Mouse (Mus musculus): ENCODE measurements around the gene Cbfa2t2. TPM values are rescaled to one million over a fixed set of nuclear protein-coding genes. Genes with fewer than 3 reads are reported as not detected.

Gene Cbfa2t2
- total RNA-seq, 2 experiments from 2014 or later: 12.8 to 15.9 TPM

DNA sequence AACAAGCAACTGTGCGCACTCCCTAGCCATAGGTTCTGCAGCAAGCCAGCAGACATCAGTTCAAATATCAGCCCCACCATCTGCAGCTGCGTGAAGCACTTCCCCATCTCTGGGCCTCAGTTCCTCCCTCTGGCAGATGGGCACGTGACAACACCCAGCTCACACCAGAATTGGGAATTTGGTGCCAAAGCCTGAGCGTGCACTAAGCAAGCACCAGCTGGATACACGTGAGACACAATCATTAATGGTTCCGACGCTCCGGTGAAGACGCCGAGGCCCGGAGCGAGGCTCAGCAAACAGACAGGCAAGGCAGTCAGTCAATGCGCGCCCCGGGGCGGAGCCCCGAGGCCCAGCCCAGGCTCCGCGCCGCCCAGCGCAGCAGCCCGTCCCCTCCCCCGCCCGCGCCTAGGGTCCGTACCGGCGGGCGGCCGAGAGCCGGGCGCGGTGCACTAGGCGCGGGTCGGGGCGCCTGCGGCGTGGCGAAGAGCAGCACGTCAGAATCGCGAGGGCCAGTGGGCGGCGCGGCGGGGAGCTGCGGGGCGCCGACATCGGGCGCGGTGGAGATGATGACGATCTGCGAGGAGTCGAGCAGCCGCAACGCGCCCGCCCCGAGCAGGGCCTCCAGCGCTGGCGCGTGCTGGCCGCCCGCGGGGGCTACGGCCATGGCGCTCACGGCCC lies 132.9 kb downstream of the Cbfa2t2 start:
- peak; percentile 50 to 54 for DNase-seq

DNA sequence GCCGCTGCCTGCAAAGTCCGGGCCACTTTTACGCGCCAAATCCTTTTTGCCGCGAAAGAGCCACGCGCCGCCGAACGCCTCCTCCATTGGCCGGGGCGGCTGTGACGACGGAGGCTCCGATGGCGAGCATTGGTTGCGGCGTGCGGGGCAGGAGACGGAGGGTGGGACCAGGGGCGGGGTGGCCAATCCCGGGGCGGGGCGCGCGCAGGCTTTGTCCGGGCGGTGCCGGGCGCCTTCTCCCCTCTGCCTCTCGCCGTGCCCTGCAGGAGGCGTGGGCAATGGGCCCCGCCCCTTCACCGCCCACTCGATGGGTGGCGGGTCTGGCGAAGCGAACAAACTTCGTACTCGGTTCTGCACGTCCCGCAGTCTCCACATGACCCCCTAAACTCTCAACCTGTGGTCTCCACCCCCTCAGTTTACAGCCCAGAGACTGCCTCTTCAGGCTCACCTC lies 133.6 kb downstream of the Cbfa2t2 start, which contains the start of gene E2f1:
Gene E2f1, minus strand, starts transcription at position 57 of the 451 bp plus-strand sequence.
- peak; percentile 91 to 96 for DNase-seq

DNA sequence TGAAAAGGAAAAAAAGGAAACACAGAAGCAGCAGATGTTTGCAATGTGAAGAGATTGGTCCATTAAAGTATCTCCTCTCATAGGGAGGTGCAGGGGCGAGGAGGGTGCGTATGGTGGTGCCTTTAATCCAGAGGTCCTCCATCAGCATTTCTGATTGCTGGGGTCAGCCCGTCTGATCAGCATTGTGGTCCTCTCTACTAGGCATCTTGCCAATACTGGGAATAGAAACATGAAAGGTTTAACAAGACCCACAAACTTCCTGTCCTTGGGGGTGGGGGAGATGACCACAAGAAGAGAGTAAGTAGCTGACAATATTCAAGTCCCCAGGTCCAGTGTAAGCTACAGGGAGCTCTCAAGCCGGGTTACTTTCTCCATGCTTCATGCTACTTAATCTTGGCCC lies 134.4 kb downstream of the Cbfa2t2 start:
- DNase-seq: no peak

DNA sequence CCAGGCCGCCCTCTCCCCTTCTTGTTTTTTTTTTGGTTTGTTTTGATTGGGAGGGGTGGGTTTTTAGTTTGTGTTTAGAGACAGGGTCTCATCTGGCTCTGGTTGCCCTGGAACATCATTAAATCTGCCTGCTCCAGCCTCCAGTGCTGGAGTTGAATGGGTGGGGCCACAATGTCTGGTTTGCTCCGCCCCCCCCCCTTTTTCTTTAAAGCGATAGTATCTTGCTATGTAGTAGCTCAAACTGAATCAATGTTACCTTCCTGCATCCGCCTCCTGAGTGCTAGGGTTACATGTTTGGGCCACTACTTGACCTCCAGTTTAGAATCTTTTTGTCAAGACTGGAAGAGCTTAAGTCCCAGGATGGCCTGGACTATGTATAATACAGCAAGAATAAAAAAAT lies 135.0 kb downstream of the Cbfa2t2 start:
- DNase-seq: no peak

DNA sequence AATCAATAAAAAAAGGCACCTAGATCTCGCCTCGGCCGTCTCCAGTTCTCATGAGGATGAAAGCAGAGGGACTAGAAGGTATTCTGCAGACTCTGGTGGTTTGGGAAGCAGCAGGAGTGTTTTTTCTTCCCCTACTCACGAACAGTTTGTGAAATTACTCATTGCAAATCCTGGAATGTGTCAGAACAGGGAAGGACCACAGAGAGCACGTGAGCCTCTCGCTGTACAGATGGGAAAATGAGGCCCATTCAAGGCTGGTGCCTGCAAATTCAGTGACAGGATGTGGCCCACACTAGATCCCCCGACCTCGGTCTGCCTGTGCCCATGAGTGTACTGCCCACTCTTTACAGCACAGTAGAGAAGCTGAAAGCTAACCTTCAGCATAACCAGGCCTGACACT lies 135.7 kb downstream of the Cbfa2t2 start:
- no peak for DNase-seq

DNA sequence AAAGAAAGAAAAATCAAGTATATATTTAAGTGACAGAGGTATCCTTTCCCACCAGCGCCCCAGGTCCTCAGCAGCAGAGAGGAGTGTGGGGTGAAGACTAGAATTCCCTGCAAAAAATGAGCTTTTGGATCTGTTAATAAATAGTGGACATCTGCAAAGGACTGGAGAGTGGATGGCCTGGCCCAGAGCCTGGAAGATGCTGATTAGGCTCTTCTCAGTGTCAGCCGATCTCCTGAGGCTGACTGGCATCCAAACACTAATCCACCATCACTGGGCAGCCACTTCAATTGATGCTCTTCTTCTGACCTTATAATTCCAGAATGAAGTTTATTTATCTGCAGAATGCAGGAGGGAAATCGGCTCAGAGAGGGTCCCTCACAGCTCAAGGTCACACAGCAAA lies 136.7 kb downstream of the Cbfa2t2 start:
- DNase-seq: no peak

DNA sequence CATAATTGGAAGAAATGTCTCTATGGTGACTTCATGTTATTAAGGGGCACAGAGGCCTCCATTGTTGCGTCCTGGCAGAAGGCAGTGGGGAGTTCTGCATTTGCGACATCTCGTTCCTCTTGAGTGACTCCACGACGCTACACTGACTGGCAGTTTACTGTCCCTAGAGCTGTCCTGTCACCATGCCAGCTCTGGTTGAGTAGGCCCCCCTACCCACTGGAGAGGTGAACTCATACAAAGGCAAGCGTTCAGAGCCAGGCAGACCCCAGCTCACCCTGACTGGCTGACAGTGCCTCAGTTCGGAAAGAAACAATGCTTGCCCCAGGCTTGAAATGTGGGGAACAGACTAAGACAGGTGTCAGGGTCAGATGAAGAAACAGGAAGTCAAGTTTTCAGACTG lies 138.0 kb downstream of the Cbfa2t2 start:
- DNase-seq: no peak

DNA sequence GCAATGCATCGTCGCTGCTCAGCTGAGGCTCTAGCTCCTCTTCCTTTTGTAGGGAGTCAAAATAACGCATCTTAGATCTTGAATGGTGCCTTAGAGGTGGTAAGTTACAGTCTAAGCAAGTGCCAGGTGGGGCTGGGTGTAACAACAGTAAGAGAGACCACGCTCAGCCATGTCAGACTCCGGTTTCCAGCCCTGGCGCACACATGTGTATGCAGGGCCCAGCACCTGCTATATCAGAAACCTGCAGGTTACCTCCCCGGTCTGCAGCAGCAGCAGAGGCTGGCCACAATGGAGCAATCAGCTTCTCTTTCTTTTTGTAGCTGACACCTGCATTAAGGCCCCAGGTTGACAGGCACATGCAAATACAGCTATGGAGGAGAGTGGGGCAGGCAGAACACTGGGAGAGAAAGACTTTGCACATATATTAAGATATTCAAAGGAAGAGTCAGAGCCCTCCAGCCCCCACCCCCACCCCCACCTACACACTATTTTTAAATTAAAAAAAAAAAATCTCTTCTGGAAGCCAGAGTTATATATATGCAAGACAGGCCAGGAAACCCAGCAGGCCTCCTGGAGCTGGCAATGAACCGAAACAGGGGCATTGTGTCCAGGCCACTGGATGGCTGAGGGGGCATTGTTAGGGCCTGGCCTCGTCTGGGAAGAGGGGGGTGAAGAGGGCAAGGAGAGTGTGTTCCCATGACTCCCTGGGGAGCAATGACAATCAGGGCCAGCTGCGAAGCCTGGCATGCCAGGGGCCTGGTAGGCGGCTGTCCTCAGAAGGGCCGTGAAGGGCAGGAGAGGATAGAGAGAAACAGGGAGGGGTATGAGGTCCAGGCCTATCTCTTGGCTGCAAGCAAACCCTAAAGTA lies 140.8 kb downstream of the Cbfa2t2 start:
- no peak for DNase-seq

DNA sequence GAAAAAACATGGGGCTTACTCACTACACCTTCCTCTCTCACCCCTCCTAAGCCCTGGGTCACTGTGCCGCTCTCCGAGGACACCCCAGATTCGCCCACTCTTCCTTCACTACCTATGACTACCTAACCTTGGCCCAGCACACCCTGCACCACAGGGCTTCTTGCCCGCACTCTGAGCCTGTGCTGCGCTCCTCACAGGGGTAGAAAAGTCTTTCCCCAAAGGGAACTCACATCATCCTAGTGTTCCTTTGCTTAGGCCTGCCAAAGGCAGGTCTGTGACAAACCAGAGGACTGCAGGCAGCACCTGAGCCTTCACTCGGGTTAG lies 141.4 kb downstream of the Cbfa2t2 start:
- DNase-seq: no peak

DNA sequence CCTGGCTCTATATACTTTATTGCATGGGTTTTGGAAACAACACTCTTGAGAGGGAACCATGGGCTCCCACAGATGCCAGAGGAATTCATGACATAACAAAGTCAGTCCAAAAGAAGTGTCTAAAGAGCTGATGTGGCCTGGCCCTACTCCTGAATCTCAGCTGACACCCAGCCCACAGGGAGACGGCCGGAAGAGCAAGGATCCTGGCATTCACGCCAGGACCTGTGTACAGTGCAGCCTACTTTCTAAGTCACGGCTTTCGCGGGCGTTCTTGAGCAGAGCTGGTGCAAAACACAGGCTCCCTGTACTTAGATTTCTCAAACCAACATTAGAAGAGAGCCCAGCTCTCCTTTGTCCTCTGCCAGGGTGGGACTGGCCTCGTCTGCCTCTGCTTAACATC lies 144.3 kb downstream of the Cbfa2t2 start:
- peak; percentile 54 to 67 for DNase-seq

DNA sequence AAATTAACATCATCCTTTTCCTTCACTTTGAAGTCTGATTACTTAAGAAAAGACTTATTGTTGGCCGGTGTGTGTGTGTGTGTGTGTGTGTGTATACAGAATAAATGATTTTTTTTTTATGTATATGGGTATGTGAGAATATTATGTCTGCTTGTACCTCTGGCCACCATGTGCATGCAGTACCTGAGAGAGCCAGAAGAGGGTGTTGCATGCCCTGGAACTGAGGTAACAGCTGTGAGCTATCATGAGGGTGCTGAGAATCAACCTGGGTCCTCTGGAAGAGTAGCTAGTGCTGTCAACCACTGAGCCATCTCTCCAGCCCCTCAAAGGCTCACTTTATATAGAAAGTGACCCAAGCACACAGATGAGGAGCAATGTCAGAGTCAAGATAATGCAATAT lies 145.1 kb downstream of the Cbfa2t2 start:
- DNase-seq: no peak

DNA sequence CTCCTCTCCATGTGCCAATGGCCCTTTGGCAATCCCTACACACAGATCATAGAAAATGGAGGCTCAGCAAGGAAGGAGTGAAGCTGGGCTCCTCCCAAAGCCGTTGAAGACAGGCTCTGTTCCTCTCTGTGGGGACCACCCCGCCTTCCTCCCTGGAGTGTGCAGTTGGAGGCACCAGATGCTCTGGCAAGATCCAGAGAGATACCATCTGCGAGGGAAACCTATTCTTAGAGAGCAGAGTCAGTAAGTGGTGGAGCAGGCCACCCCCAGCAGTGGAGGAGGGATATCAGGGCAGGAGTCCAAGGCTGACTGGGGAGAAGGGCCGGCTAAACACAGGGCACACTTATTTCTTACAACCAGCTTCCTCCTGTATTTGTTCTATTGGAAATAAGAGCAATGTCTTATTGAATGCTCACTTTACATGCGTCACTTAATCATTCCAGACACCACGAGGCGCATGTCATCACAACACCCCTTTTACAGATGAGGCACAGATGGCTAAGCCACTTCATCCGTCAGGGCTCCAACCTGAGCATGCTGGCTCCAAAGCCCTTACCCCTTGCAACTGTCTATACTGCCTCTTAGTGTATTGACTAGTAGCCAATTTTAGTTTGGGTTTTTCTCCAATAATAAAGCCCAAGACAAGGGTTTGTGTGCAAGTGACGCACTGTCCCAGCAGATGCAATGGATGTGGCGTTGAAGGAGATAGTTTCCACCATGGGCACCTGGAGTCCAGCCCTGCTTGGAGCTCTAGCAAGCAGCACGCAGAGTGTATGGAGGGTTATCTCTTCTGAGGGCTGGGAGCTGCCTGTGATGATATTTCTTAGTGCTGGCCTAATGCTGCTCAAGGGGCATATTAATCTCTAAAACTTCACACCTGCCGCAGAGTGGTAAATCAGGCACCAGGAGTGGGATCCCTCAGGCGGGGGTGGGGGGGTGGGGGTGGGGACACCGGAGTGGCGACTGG lies 147.9 kb downstream of the Cbfa2t2 start:
- DNase-seq: no peak

DNA sequence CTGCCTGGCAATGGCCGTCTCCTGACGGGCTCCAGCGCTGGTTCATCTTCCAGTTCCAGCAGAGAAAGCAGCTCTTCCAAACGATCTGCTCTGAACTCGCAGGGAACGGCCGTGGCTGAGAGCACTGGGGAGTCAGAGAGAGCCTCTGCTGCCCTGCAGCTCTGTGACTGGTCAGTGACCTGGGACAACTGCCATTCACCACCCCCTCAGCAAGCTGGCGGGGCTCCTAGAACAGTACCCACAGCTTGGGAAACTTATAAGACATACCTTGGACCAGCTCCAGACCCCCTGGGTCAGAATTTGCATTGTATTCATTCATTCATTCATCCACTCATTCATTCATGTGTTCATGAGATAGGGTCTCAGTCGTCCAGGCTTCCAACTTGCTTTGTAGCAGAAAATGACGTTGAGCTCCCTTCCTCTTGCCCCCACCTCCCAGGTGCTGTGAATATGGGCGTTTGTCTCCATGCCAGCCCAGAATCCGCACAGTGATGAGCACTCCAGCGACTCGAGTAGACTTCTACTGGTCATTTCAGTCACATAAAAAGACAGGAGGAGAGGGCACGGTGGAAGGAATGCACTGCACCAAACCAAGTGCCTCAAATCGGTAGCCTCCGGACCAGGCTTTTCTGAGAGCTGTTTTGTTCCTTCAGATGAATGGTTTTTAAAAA lies 148.8 kb downstream of the Cbfa2t2 start:
- no peak for DNase-seq

DNA sequence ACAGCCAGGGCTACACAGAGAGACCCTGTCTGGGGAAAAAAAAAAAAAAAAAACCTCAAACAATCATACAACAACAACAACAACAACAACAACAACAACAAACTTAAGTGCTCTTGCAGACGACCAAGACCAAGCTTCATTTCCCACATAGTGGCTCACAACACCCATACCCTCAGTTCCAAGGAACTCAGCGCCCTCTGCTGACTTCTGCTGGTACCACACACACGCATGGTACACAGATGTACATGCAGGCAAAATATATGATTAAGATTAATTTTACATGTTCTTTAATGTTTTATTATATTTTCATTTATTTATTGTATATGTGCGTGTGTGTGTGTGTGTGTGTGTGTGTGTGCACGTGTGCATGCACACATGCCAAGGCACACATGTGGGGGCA lies 150.1 kb downstream of the Cbfa2t2 start:
- DNase-seq: peak in 1 of 2 experiments; percentile 37

Other genes starting within 250 kb of the Cbfa2t2 start
- gene Bpifb1, start 245.7 kb upstream of the Cbfa2t2 start, total RNA-seq (2021): 1 to 10 TPM in 1 of 2 experiments, not detected in 1; 9.4 TPM
- not detected for gene Bpifb5, start 212.7 kb upstream of the Cbfa2t2 start, total RNA-seq (2021)
- not detected for gene Bpifb9a, start 178.6 kb upstream of the Cbfa2t2 start, total RNA-seq (2021)
- not detected for gene Bpifb9b, start 129.3 kb upstream of the Cbfa2t2 start, total RNA-seq (2021)
- 10 to 100 TPM; 17.3 to 22.8 TPM for gene Cdk5rap1, start 63.5 kb upstream of the Cbfa2t2 start, total RNA-seq (2021)
- 10 to 100 TPM; 78.7 to 79.5 TPM for gene Snta1, start 28.4 kb upstream of the Cbfa2t2 start, total RNA-seq (2021)
- not detected for gene 1700003F12Rik, start 110.6 kb downstream of the Cbfa2t2 start, total RNA-seq (2021)
- gene Actl10, start 115.3 kb downstream of the Cbfa2t2 start, total RNA-seq (2021): not detected
- under 1 TPM in 1 of 2 experiments, not detected in 1; 0.27 TPM for gene Necab3, start 122.4 kb downstream of the Cbfa2t2 start, total RNA-seq (2021)
- gene E2f1, start 133.4 kb downstream of the Cbfa2t2 start, total RNA-seq (2021): under 1 TPM; 0.57 to 0.77 TPM
- gene Pxmp4, start 167.2 kb downstream of the Cbfa2t2 start, total RNA-seq (2021): 10 to 100 TPM; 22.6 to 25.6 TPM
- 1 to 10 TPM; 2.6 to 2.8 TPM for gene Zfp341, start 176.8 kb downstream of the Cbfa2t2 start, total RNA-seq (2021)
- gene 4930519P11Rik, start 177.0 kb downstream of the Cbfa2t2 start, total RNA-seq (2021): under 1 TPM in 1 of 2 experiments, not detected in 1; 0.60 TPM
- gene Chmp4b, start 215.2 kb downstream of the Cbfa2t2 start, total RNA-seq (2021): 100 to 1,000 TPM; 114 to 121 TPM

Measured in heart, adult 18-20 months (tissue).